8 mouse cellular contexts compared by ENCODE assay signal in genomic region chr13:98944620-98945081, GRCm38 (mm10). TPM values are rescaled to one million over a fixed set of nuclear protein-coding genes. Genes with fewer than 3 reads are reported as not detected.
DNase-seq lines count a peak whose midpoint lies in the region; ATAC-seq and TF ChIP-seq lines count a peak whose summit lies in the region.

No protein-coding gene starts in this region.

- peak overlapping the region; percentile 52 for H3K4me3 ChIP-seq in liver, embryonic 13.5 days (replicated peaks)
- peak overlapping the region; percentile 62 for H3K4me3 ChIP-seq in spleen, adult 2 months (ENCODE audit: extremely low read depth, insufficient read depth, insufficient read length)
- no peak overlapping the region for H3K4me3 ChIP-seq in neural tube, embryonic 15.5 days (replicated peaks)
- H3K4me3 ChIP-seq in hindbrain, embryonic 16.5 days (ENCODE audit: low read length), result no peak overlapping the region

- H3K4me1 ChIP-seq in liver, embryonic 13.5 days (replicated peaks), result peaks cover 23% of the 10 kb centered on the region
- H3K4me1 ChIP-seq in spleen, adult 2 months (ENCODE audit: control insufficient read depth, insufficient read depth, insufficient read length), result no peaks in the 10 kb centered on the region; the same call in 1 of the 2 replicates
- H3K4me1 ChIP-seq in neural tube, embryonic 15.5 days, result no peaks in the 10 kb centered on the region
- H3K4me1 ChIP-seq in hindbrain, embryonic 16.5 days (ENCODE audit: control insufficient read depth, insufficient read depth, low read depth, low read length), result no peaks in the 10 kb centered on the region

- DNase-seq in heart, adult 9 months (ENCODE audit: low spot score in 2 of 2), result peak; percentile 50 to 51
- DNase-seq in heart, postnatal 14 days, result no peak
- DNase-seq in liver, embryonic 13.5 days, result no peak
- DNase-seq in spleen, adult 2 months (ENCODE audit: low read depth in 1 of 2, low spot score in 2 of 2), result peak; percentile 37 to 72
- no peak for DNase-seq in testis, postnatal 14 days (ENCODE audit: low spot score)

- intact Hi-C loops in heart, postnatal 14 days (cut with DNase I), result no loop called here

- no peaks in the 10 kb centered on the region for H3K9me3 ChIP-seq in liver, embryonic 13.5 days (replicated peaks)
- no peaks in the 10 kb centered on the region for H3K9me3 ChIP-seq in neural tube, embryonic 15.5 days (replicated peaks)
- H3K9me3 ChIP-seq in hindbrain, embryonic 16.5 days (ENCODE audit: control insufficient read depth, low read length), result no peaks in the 10 kb centered on the region

- peak overlapping the region; percentile 48 for H3K4me2 ChIP-seq in liver, embryonic 13.5 days
- no peak overlapping the region for H3K4me2 ChIP-seq in neural tube, embryonic 15.5 days
- H3K4me2 ChIP-seq in hindbrain, embryonic 16.5 days (ENCODE audit: low read length), result no peak overlapping the region

- WGBS in liver, embryonic 13.5 days (ENCODE audit: insufficient replicate concordance), result 21% methylated on average over 7 of the region's 7 CpGs
- 2% methylated on average over 7 of the region's 7 CpGs for WGBS in spleen, adult 2 months
- WGBS in neural tube, embryonic 15.5 days, result 56% methylated on average over 7 of the region's 7 CpGs
- WGBS in hindbrain, embryonic 16.5 days, result 69% methylated on average over 7 of the region's 7 CpGs

- no peak for TF ChIP-seq CTCF in spleen, adult 2 months (IDR thresholded peaks at IDR 0.05; ENCODE audit: extremely low read depth, insufficient read depth, insufficient read length, insufficient replicate concordance)

- ATAC-seq in erythroid progenitor cell, adult 5-6 weeks (replicated peaks; ENCODE audit: low FRiP score, poor library complexity, severe bottlenecking), result peak; percentile 69
- ATAC-seq in liver, embryonic 13.5 days (ENCODE audit: low read depth), result no peak; the same call in 1 of the 2 replicates
- no peak for ATAC-seq in neural tube, embryonic 15.5 days (ENCODE audit: low FRiP score)
- no peak for ATAC-seq in hindbrain, embryonic 16.5 days

- 0 out of 2 replicates have a peak overlapping the region, but pooled peaks have one; percentile 8 for H3K27ac ChIP-seq in liver, embryonic 13.5 days
- H3K27ac ChIP-seq in spleen, adult 2 months (ENCODE audit: insufficient read depth, low read length), result peak overlapping the region; percentile 87
- no peak overlapping the region for H3K27ac ChIP-seq in neural tube, embryonic 15.5 days (replicated peaks)
- H3K27ac ChIP-seq in hindbrain, embryonic 16.5 days (ENCODE audit: low read depth, low read length), result no peak overlapping the region

- no peaks in the 10 kb centered on the region for H3K27me3 ChIP-seq in liver, embryonic 13.5 days
- H3K27me3 ChIP-seq in spleen, adult 2 months (ENCODE audit: control insufficient read depth, insufficient read depth, low read length), result no peaks in the 10 kb centered on the region
- H3K27me3 ChIP-seq in neural tube, embryonic 15.5 days (replicated peaks), result no peaks in the 10 kb centered on the region
- H3K27me3 ChIP-seq in hindbrain, embryonic 16.5 days (replicated peaks; ENCODE audit: control insufficient read depth, insufficient read depth, low read length), result no peaks in the 10 kb centered on the region

- peak overlapping the region; percentile 44; the same call in 1 of the 2 replicates for H3K9ac ChIP-seq in liver, embryonic 13.5 days
- H3K9ac ChIP-seq in neural tube, embryonic 15.5 days (replicated peaks), result no peak overlapping the region
- no peak overlapping the region for H3K9ac ChIP-seq in hindbrain, embryonic 16.5 days (ENCODE audit: low read depth, low read length)

- H3K36me3 ChIP-seq in liver, embryonic 13.5 days, result no peaks in the 10 kb centered on the region
- no peaks in the 10 kb centered on the region for H3K36me3 ChIP-seq in spleen, adult 2 months (ENCODE audit: control insufficient read depth, insufficient read depth, low read length)
- H3K36me3 ChIP-seq in neural tube, embryonic 15.5 days, result no peaks in the 10 kb centered on the region
- H3K36me3 ChIP-seq in hindbrain, embryonic 16.5 days (ENCODE audit: control insufficient read depth, insufficient read depth, low read length), result no peaks in the 10 kb centered on the region

- TF ChIP-seq POLR2A in spleen, adult 2 months (IDR thresholded peaks at IDR 0.05; ENCODE audit: low read depth, low read length), result no peak; the same call in 1 of the 2 replicates

RNA-seq across cellular contexts. Expression of gene Tnpo1, which starts 18.5 kb away (rescaled TPM):
- total RNA-seq in heart, postnatal 14 days (2021), result 10 to 100 TPM; 74.0 to 80.5 TPM
- 45.3 and 46.9 TPM in 2 replicates for total RNA-seq in erythroid progenitor cell, adult 5-6 weeks (2015; ENCODE audit: low replicate concordance)
- 33.6 and 38.2 TPM in 2 replicates for total RNA-seq in erythroid progenitor cell, adult 5-6 weeks (2017; ENCODE audit: low replicate concordance)
- polyA plus RNA-seq in liver, embryonic 13.5 days (2015; fragmentation: Nextera tagmentation; extraction: Ambion mirVana), result 26.5 and 31.4 TPM in 2 replicates
- polyA plus RNA-seq in spleen, adult 2 months (2012; rRNA removed), result 13.5 and 15.2 TPM in 2 replicates
- 41.1 and 46.6 TPM in 2 replicates for polyA plus RNA-seq in neural tube, embryonic 15.5 days (2015; fragmentation: Nextera tagmentation; extraction: Ambion mirVana)
- polyA plus RNA-seq in hindbrain, embryonic 16.5 days (2015; fragmentation: Nextera tagmentation; extraction: Ambion mirVana), result 36.2 and 41.4 TPM in 2 replicates

RNA-seq across cellular contexts. Expression of gene 1700024P04Rik, which starts 39.7 kb away (rescaled TPM):
- total RNA-seq in heart, postnatal 14 days (2021), result not detected
- total RNA-seq in erythroid progenitor cell, adult 5-6 weeks (2015; ENCODE audit: low replicate concordance), result not detected in 2 replicates
- total RNA-seq in erythroid progenitor cell, adult 5-6 weeks (2017; ENCODE audit: low replicate concordance), result not detected in 2 replicates
- polyA plus RNA-seq in liver, embryonic 13.5 days (2015; fragmentation: Nextera tagmentation; extraction: Ambion mirVana), result not detected in 2 replicates
- polyA plus RNA-seq in spleen, adult 2 months (2012; rRNA removed), result not detected in 2 replicates
- polyA plus RNA-seq in neural tube, embryonic 15.5 days (2015; fragmentation: Nextera tagmentation; extraction: Ambion mirVana), result not detected in 2 replicates
- not detected in 2 replicates for polyA plus RNA-seq in hindbrain, embryonic 16.5 days (2015; fragmentation: Nextera tagmentation; extraction: Ambion mirVana)

Comparison
In these comparisons a context has a peak if more than half of its experiments do, and no peak if none do; other contexts are left out.
1. DNase-seq: peak in heart, adult 9 months (2 of 2) and spleen, adult 2 months (2 of 2); none in heart, postnatal 14 days (0 of 2), liver, embryonic 13.5 days (single experiment) and testis, postnatal 14 days (single experiment).
2. H3K27ac ChIP-seq: peak in liver, embryonic 13.5 days (single experiment) and spleen, adult 2 months (single experiment); none in neural tube, embryonic 15.5 days (single experiment) and hindbrain, embryonic 16.5 days (single experiment).
3. H3K4me3 ChIP-seq: peak in liver, embryonic 13.5 days (single experiment) and spleen, adult 2 months (single experiment); none in neural tube, embryonic 15.5 days (single experiment) and hindbrain, embryonic 16.5 days (single experiment).